In the genomic region with DNA sequence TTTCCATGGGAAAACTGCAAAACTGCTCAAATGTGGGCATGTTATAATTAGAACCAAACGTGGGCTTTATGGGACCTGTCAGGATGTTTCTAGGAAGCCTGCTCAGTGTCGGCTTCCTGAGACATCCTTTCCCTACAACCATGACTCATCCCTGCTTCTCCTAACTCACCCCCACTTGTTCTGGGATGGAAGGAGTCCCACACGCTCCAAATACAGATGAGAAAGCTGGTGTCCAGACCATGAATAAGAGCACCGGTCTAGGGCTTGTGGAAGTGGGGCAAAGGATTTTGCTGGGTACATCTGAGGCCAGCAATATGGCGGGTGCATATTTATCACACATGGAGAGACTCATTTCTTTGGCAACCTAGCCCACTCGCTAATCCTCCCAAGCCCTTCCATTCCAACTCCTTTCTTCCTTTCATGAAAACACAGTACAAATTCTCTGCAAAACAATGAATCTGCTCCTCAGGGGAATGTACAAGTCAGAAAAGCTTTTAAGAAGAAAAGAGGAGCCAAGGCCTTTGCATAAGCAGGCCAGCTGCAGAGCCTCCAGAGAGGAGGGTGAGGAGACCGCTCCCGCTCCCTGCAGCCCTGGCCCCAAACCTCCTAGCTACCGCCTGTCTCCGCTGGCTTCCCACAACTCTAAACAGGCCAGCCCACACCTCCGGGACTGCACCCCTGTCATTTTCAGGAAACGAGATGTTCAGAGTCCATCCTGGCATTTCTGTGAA, we compare ENCODE assay signal across 8 mouse cellular contexts.
DNase-seq lines count a peak whose midpoint lies in the region; ATAC-seq and TF ChIP-seq lines count a peak whose summit lies in the region.

No protein-coding gene starts in this region.

- no peak overlapping the region for H3K27ac ChIP-seq in CH12.LX (ENCODE audit: insufficient read depth, low read depth)
- no peak overlapping the region for H3K27ac ChIP-seq in forebrain, postnatal 0 days (ENCODE audit: low read depth, low read length)
- no peak overlapping the region for H3K27ac ChIP-seq in midbrain, embryonic 15.5 days

- DNase-seq in CH12.LX (ENCODE audit: extremely low read depth) (no peak), NIH3T3 (ENCODE audit: low read depth) (peak; percentile 67)
- DNase-seq in forebrain, postnatal 0 days = no peak
- DNase-seq in heart, postnatal 25 days (ENCODE audit: low spot score) = peak; percentile 56
- DNase-seq in left cerebral cortex, adult 8-10 months (ENCODE audit: low spot score in 2 of 2) = peak; percentile 32 to 87
- DNase-seq in thymus, postnatal 14 days = no peak
- DNase-seq in thymus, postnatal 25 days = no peak

- no peaks in the 10 kb centered on the region for H3K9me3 ChIP-seq in CH12.LX (replicated peaks; ENCODE audit: low read length)
- no peaks in the 10 kb centered on the region for H3K9me3 ChIP-seq in forebrain, postnatal 0 days (ENCODE audit: low read length)
- no peaks in the 10 kb centered on the region for H3K9me3 ChIP-seq in midbrain, embryonic 15.5 days

- no peak overlapping the region for H3K4me3 ChIP-seq in CH12.LX (replicated peaks in 1 of 3; ENCODE audit: low read depth in 2 of 3, low read length in 2 of 3, poor library complexity in 1 of 3)
- no peak overlapping the region for H3K4me3 ChIP-seq in forebrain, postnatal 0 days (ENCODE audit: low read depth, low read length)
- no peak overlapping the region for H3K4me3 ChIP-seq in midbrain, embryonic 15.5 days

- no peaks in the 10 kb centered on the region for H3K36me3 ChIP-seq in CH12.LX (replicated peaks in 1 of 2; ENCODE audit: control insufficient read depth in 1 of 2, insufficient read depth in 1 of 2, low read length in 1 of 2)
- no peaks in the 10 kb centered on the region for H3K36me3 ChIP-seq in forebrain, postnatal 0 days (ENCODE audit: insufficient read depth)
- no peaks in the 10 kb centered on the region for H3K36me3 ChIP-seq in midbrain, embryonic 15.5 days (replicated peaks)

- H3K4me1 ChIP-seq in CH12.LX (ENCODE audit: control insufficient read depth in 1 of 2, insufficient read depth in 2 of 2) = peaks cover 0 to 4% of the 10 kb centered on the region in 2 experiments; a peak in 2 of 4 replicates
- H3K4me1 ChIP-seq in forebrain, postnatal 0 days (ENCODE audit: insufficient read depth) = no peaks in the 10 kb centered on the region
- H3K4me1 ChIP-seq in midbrain, embryonic 15.5 days = 0 out of 2 replicates have a peak, but pooled peaks cover 10% of the 10 kb centered on the region

- no peak for TF ChIP-seq CTCF in CH12.LX (conservative IDR thresholded peaks at IDR 0.05 in 1 of 2, IDR thresholded peaks at IDR 0.05 in 1 of 2; ENCODE audit: low read depth in 2 of 2, low read length in 2 of 2)
- no peak for TF ChIP-seq CTCF in forebrain, postnatal 0 days (IDR thresholded peaks at IDR 0.05; ENCODE audit: low read depth)

- no peaks in the 10 kb centered on the region for H3K27me3 ChIP-seq in CH12.LX (replicated peaks)
- H3K27me3 ChIP-seq in forebrain, postnatal 0 days (ENCODE audit: insufficient read depth, low read length) = no peaks in the 10 kb centered on the region
- no peaks in the 10 kb centered on the region for H3K27me3 ChIP-seq in midbrain, embryonic 15.5 days (replicated peaks)

- in situ Hi-C loops in CH12.LX (cut with MboI; ENCODE audit: low pct_ligation_motif_present, low pct_unique_long_range_greater_than_20kb, low sequenced_read_pairs) = no loop called here

- peak; percentile 20 for ATAC-seq in forebrain, postnatal 0 days
- peak; percentile 69 for ATAC-seq in midbrain, embryonic 15.5 days (replicated peaks)

- dilution Hi-C loops in CH12.LX (cut with MboI; ENCODE audit: extremely low pct_ligation_motif_present, extremely low pct_unique_long_range_greater_than_20kb, low sequenced_read_pairs) = no loop called here

- TF ChIP-seq RAD21 in CH12.LX (IDR thresholded peaks at IDR 0.05; ENCODE audit: low read depth, low read length) = no peak

- no peak for TF ChIP-seq EP300 in CH12.LX (IDR thresholded peaks at IDR 0.05; ENCODE audit: low read length)

- peak overlapping the region; percentile 14; the same call in 1 of the 2 replicates for H3K4me2 ChIP-seq in CH12.LX (ENCODE audit: insufficient read depth, low read depth, poor library complexity, severe bottlenecking)
- no peak overlapping the region for H3K4me2 ChIP-seq in forebrain, postnatal 0 days (ENCODE audit: low read depth)
- no peak overlapping the region for H3K4me2 ChIP-seq in midbrain, embryonic 15.5 days

- WGBS in forebrain, postnatal 0 days = 35% methylated on average over 12 of the region's 12 CpGs
- WGBS in midbrain, embryonic 15.5 days = 23% methylated on average over 12 of the region's 12 CpGs

- intact Hi-C loops in heart, postnatal 25 days (cut with DNase I) = loop anchor here (1.0 to 2.0 kb wide), 3 partner anchors 33 to 102 kb away; no protein-coding TSS in a partner anchor

- no peak for TF ChIP-seq POLR2A in CH12.LX (IDR thresholded peaks at IDR 0.05; ENCODE audit: low read depth, low read length)

- no peaks in the 10 kb centered on the region for H3K79me2 ChIP-seq in CH12.LX (replicated peaks; ENCODE audit: control insufficient read depth, extremely low read depth, insufficient read depth, poor library complexity, severe bottlenecking)

- H3K9ac ChIP-seq in CH12.LX (ENCODE audit: insufficient read depth, low read depth) = no peak overlapping the region
- no peak overlapping the region for H3K9ac ChIP-seq in forebrain, postnatal 0 days
- no peak overlapping the region for H3K9ac ChIP-seq in midbrain, embryonic 15.5 days

TF ChIP-seq in CH12.LX, 34 proteins besides CTCF, POLR2A, EP300 and RAD21:
- TF ChIP-seq IRF4 (IDR thresholded peaks at IDR 0.05; ENCODE audit: low read depth, low read length) (no peak), CHD1 (IDR thresholded peaks at IDR 0.05; ENCODE audit: low read depth, low read length) (no peak), UBTF (IDR thresholded peaks at IDR 0.05; ENCODE audit: low read depth, low read length) (no peak), NELFE (IDR thresholded peaks at IDR 0.05; ENCODE audit: low read depth, low read length) (no peak), PAX5 (IDR thresholded peaks at IDR 0.05; ENCODE audit: low read length) (no peak), JUND (conservative IDR thresholded peaks at IDR 0.05; ENCODE audit: low read depth, low read length) (no peak), MAZ (IDR thresholded peaks at IDR 0.05; ENCODE audit: low read depth, low read length) (no peak), JUN (IDR thresholded peaks at IDR 0.05; ENCODE audit: insufficient read depth, low read depth, low read length) (no peak), MYC (IDR thresholded peaks at IDR 0.05; ENCODE audit: low read depth, low read length) (no peak), ZNF384 (IDR thresholded peaks at IDR 0.05; ENCODE audit: low read depth, low read length) (no peak), SMC3 (IDR thresholded peaks at IDR 0.05; ENCODE audit: low read depth, low read length) (no peak), ZKSCAN1 (IDR thresholded peaks at IDR 0.05; ENCODE audit: borderline replicate concordance, low read depth, low read length) (no peak)

Comparison
In these comparisons a context has a peak if more than half of its experiments do, and no peak if none do; other contexts are left out.
1. DNase-seq: peak in NIH3T3 (single experiment), heart, postnatal 25 days (single experiment) and left cerebral cortex, adult 8-10 months (2 of 2); none in CH12.LX (single experiment), forebrain, postnatal 0 days (single experiment), thymus, postnatal 14 days (single experiment) and thymus, postnatal 25 days (single experiment).